Mouse (Mus musculus) testis, postnatal 10 days (tissue): ENCODE results near the gene Mmp25.
A peak's percentile ranks its signal among the peaks of the same experiment; 100 is the strongest.

Source experiments
- DNase-seq: peaks from one replicate; pipeline ENCODE4 v3.0.0; 2021; ENCODE audit warnings: low spot score

Gene Mmp25

DNA sequence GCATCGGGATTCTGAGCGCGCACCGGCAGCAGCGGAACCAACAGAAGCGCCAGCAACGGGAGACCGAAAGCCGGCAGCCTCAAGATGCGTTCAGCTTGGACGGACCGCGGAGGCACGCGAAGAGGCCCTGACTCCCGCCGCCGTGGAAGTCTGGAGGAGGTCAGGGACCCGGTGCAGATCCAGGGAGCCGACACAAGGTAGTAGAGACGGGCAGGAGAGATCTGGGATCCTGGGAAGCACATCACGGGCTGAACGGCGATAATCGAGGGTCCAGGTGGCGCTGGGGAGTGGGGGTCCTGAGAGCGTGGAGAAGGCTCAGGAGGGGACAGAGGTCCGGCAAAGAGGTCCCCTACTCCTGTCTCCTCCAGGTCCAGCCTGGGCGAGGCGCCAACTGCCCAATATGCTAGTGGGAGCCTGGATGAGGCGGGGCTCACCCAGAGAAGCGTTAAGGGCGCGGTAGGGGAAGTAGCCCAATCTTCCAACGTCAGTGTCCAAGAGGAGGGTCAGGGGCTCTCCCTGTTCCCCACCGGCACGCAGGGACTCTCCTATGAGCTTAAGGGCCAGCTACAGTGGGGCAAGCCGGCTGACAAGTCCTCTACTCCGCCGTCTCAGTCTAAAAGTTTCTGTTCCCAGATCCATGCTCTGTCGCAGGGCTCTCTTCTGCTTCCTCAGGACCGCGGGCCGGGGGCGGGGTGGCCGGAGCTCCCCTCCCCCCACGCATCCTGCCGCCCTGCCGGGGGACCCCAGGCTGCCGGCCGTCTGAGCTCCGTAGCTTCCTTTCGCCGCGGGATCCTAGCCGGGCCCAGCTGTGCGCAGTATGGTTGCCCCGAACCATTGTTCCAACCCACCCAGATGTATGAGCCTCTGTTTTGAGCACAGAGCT is at the start of gene Mmp25:
Gene Mmp25 (minus strand): TSS at position 665 of the 883 bp plus-strand sequence.
- peak; percentile 67 for DNase-seq

DNA sequence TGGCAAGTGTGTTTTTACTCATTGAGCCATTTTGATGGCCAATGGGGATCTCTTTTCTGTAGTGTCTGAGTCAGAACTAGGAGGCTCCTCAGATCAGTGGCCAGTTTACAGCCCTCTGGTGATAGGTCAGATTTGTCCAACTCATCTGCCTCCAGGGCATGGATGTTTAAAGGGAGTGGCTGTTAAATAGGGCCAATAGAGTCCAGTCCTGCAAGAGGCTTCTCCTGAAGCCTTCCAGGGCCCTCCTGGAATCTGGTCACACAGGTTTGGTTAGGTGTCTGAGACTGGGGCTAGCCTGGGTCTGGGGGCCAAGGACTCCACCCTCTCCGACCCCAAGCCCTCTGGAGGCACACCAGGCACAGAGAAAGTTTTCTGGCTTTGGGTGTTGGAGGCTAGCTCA is 49.4 kb upstream of the Mmp25 start:
- DNase-seq: no peak

DNA sequence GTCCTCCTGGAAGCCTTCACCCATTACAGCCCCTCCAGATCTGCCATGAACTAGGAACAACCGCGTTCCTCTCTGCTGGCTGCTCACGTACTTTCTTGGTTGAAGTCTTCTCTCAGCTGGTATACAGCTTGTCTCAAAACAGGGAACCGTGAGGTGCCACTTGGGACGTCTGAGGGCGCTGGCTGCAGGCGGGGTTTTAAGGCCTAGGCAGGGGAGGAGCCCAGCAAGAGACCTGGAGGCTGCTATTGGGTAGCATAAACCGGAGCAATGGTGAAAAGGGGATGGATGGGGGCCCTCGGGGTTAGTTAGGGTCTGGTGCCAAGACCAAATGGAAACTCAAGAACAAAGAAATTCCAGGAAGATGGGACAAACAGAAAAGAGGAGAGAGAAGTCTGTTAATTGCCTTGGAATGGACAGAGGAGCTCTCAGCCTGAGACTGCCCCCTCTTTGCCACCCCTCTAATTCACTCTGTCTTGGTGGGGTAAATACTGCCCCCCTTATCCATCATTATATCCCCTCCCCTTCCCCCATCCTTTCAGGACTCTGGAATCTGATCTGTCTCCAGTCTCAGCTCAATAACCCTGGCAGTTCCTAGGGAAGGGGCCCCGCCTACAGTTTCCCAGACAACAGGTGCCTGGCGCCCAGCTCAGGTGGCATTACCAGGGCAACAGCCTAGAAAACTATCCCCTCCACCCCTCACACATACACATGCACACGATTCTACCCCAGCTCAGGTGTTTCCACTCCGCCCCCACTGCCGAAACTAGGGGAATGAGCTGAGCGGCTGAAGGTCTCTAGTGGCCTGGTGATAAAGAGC is 39.0 kb upstream of the Mmp25 start, which contains the start of gene Cldn9:
Gene Cldn9 (minus strand): TSS at position 171 of the 817 bp plus-strand sequence.
- no peak for DNase-seq

DNA sequence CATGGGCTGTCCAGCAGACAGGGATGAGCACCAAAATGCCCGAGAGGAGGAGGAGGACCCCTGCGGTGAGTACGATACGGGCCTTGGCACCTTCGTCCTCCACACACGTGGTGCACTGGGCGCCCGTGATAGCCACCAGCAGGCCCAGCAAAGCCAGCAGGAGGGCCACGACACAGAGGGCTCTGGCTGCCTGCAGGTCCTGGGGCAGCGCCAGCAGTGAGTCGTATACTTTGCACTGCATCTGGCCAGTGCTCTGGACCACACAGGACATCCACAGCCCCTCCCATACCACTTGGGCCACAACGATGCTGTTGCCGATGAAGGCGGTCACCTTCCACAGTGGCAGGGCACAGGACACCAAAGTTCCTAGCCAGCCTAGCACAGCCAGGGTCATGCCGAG is 38.1 kb upstream of the Mmp25 start:
- no peak for DNase-seq

DNA sequence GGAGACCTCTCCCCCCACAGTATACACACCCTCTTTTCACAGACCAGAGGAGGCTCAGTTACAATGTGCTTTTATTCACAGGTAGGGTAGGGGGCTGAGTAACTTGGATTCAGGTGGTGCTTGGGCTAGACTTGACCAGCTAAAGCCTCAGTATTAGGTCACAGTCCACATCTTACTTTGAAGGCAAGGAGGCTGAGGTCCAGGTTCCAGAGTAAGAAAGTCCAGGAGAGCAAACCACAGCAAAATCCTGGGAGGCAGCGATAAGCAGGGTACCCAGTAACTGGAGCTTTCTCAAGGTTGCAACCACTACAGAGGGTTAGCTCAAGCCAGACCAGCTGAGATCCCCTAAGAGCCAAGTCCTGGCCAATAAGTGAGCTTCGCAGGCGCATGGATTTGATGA is 37.5 kb upstream of the Mmp25 start:
- no peak for DNase-seq

DNA sequence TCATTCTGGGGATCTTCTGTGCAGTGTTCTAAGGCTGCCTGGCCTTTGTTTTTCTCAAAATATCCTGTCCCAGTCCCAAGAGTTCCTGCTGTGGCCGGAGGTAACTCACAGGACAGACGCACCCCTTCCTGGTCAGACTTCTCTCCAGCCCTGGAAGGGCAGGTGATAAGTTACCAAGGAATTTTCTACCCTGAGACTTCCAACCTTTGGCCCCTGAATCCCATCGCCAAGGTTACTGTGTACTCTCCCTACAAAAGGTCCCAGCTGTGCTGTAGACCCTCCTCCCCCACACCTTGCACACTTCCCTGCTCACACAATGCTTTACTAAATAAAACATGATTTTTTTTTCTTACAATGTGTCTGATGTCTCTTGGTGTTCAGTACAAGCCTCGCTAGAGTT is 37.0 kb upstream of the Mmp25 start:
- DNase-seq: no peak

DNA sequence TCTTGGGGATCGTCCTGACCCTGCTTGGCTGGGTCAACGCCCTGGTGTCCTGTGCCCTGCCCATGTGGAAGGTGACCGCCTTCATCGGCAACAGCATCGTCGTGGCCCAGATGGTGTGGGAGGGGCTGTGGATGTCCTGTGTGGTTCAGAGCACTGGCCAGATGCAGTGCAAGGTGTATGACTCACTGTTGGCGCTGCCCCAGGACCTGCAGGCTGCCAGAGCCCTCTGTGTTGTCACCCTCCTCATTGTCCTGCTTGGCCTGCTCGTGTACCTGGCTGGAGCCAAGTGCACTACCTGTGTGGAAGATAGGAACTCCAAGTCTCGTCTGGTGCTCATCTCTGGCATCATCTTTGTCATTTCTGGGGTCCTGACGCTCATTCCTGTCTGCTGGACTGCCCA is 36.0 kb upstream of the Mmp25 start:
- peak; percentile 52 for DNase-seq

DNA sequence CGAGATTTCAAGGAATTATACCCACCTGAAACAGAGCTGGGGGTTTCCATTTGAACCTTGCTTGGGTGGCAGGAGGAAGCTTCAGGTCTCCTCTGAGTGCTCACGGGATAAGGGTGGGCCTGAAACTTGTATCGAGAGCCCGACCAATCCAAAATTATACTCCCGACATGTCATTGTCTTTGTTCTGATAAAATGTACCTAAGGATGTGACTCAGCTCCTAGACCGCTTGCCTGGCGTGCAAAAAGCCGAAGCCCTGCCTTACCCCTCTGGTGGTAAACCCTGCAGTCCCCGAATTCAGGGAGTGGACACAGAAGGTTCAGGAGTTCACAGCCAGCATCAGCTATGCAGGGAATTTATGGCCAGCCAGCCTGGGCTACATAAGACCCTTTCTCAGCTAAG is 35.3 kb upstream of the Mmp25 start:
- no peak for DNase-seq

DNA sequence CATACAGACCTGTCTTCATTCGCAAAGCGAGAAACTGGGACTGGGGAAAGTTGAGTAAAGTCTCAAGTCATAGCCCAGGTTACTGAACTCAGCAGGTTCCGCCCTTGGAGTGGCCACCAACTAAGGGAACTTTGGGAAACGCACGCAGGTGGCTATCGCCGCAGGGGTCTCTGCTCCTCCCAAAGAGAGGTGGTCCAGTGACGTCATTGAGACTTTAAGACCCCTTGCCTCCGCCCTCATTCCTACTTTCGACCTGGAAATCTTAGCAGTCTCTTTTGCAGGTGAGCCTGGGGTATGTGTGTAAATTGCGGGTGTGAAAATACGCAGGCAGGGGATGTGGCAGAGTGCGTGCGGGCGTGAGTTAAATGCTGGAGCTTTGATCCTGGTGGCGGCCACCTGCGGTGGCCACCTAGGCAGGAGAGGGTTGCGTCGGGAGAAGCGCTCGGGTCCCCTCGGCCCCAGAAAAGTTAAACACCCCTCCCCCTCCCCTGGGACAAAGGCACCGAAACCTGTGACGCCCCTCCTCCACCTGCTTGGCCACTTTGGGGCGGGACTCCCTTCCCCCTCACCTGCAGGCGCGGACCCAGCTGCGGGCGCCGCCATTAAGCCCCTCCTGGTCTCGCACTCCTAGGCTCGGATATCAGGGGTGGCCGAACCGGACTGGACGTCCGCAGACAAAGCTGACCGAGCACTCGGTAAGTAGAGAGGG is 34.2 kb upstream of the Mmp25 start, which contains the start of gene Cldn6:
Gene Cldn6 (plus strand): TSS at position 123 of the 709 bp plus-strand sequence.
- no peak for DNase-seq

DNA sequence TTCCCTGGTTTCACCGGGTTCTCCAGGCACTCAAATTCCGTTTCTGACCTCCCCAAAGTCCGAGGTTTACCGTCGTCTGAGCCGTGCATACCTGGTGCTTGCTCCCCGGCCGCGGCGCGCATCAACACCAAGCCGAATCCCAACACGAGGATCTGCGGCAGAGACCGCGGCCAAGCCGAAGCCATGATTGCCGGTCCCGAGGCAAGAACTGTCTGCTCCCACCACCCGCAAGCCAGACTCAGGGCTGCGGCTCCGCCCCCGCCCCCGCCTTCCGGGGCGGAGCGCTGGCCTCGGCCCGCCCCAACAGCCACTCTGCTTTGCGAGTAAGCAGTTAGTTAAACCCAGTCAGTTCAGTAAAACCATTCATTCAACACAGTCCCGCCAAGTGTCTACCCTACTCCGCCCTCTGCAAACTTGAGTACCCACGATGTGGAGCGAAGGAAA is 32.2 kb upstream of the Mmp25 start, which contains the start of gene Tnfrsf12a:
Gene Tnfrsf12a (minus strand): TSS at position 233 of the 444 bp plus-strand sequence.
- DNase-seq: peak; percentile 87

DNA sequence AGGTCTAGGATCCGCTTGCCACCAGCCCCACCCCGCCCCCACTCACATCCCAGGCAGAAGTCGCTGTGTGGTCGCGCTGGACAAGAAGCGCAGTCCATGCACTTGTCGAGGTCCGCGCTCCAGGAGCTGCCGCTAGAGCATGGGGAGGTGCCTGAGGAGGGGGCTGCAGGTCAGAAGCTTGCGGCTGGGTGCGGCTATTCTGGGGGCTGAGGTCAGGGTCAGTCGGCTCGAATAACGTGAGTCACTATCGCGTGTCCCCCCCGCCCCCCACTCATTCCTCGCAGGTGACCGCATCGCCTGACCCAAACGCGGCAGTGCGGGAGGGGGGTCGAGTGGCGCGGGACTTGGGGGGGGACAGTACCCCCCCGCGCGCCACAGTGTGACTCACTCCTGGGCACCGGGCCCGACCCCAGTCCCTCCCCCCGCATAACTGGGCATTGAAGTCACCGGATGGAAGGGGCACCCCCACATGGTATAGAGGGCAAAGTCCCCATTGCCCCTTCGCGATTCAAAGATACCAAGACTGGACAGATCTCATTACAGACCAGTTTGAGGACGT is 31.5 kb upstream of the Mmp25 start:
- DNase-seq: peak; percentile 84

DNA sequence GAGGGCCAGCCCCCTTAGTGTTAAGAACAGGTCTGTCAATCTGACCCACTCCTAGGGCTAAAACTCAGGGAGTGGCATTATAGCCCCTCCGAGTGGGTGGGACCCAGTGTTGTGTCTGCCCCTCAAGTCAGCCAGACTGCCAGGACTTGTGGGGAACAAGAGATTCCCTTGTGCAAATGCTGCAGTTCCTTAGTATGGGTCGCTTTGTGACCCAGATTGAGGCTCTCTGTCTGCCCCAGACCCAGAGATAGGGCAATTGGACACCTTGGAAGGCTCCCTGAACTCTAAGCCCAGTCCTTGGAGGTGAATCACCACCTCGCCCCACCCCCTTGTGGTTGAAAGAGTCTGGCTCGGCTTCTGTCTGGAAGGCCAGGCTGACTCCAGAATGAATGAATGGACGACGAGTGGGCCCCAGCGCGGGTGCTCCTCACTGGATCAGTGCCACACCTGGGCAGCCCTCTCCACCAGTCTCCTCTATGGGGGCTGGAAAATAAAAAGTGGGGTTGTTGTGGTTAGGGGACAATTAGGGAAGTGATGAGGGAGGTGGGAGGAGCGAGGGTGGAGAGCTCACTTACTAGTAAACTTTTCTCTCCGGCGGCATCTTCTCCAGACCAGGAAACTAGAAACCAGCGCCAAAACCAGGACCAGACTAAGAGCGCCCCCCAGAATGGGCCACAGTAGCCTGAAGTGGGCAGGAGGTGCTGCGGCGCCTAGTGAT is 30.6 kb upstream of the Mmp25 start:
- peak; percentile 75 for DNase-seq

DNA sequence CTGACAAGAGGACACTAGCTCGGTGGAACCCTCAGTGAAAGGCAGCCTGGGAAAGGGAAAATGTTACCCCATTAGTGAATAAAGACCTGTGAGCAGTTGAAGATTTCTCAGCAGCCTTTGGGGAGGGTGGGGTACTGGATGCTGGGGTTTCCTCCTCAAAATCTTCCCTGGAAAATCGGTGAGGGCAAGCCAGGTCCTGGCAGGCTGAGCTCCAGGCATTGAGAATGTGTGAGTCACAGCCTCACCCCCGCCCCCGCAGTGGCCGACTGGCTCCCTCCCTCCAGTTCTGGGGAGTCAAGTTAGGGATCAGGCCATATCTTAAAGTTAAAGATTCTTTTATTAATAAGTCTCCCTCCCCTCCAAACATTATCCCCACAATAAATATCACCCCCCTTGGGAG is 30.1 kb upstream of the Mmp25 start:
- DNase-seq: peak; percentile 77

DNA sequence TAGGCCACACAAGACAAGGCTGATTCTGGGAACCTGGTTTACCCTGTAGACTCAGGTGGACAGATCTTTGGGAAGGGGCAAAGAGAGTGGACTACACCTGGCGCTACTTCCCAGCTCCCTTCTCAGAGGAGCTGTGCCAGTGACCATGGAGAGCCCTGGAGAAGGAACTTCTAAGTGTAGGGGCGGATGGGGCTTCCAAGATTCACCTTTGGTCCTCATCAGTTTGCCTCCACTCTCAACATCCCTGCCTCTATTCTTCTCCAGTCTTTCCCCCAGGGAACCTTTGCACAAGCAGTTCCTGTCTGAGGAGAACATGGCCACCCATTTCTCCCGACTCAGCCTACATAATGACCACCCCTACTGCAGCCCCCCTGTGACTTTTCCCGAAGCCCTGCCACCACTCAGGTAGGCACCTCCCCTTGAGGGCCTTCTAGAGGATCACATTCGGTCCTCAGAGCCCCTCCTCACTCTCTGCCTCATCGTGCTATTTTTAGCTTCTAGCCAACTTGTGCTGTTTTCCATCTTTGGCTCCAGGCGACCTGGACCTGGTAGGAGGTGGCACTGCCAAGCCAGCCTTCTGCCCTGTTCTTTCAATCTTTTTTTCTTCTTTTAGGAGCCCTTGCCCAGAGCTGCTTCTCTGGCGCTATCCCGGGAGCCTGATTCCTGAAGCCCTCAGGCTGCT is 29.3 kb upstream of the Mmp25 start:
- DNase-seq: no peak

DNA sequence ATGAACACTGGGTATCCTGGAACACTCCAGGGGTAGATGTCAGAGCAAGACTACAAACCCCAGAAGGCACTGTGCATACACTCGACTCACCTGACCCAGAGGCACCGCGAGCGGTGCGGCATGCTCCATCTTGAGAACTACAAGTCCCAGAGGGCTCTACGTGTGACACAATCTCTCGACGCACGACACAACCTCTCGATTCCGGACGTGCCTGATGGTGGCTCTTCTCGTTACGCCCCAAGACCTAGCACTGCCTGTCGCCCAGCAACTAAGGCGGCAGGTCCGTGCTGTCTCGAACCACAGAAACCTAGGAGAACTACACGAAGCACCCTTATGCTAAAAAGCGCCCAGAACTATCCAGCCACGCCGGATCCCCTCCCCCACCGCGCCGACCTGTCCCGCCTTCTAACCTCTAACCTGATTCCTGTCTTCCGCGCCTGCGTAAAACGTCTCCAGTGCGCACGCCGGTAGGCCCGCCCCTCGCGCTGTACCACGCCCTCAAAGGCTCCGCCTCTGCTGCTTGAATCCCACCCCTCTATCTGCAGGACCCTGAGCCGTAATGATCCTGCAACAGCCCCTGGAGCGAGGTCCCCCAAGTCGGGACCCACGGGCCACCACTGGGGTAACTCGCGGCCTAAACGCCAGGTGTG is 28.5 kb upstream of the Mmp25 start, which contains the start of the genes Hcfc1r1 and Thoc6:
Gene Hcfc1r1 (plus strand): TSS at position 173 of the 650 bp plus-strand sequence.
Gene Thoc6 (minus strand): TSS at position 459 of the 650 bp plus-strand sequence.
- peak; percentile 95 for DNase-seq

DNA sequence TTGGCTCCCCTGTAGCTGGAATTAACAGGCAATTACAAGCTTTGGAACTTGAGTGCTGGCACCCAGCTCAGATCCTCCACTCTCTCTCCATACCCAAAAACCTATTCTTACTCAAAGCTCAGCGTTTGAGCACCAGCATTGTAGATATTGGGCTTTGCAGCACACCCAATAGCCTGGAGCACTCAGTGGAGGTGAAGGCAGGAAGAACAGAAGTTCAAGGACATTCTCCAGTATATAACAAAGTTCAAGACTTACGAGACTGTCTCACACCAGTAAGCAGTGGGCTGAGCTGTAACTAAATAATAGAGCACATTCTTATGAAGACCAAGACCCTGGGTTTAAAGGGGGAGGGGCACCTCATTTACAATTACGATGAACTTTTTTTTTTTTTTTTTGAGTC is 27.7 kb upstream of the Mmp25 start:
- DNase-seq: no peak

DNA sequence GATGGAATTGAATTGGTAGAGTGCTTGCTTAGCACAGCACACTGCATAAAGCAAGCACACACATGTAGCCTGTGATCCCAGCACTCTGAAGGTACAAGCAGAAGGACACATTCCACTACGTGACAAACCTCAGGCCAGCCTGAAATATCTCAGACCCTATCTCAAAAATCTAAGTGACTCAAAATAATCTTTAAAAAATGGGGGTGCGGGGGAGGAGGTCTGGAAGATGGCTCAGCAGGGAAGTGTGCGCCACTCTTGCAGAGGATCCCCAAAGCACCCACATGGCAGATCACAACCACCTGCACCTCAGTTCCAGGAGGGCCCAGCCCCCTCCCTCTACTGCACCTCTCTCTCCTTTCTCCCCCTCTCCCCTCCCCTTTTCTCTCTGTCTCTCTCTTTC is 26.4 kb upstream of the Mmp25 start:
- DNase-seq: no peak

DNA sequence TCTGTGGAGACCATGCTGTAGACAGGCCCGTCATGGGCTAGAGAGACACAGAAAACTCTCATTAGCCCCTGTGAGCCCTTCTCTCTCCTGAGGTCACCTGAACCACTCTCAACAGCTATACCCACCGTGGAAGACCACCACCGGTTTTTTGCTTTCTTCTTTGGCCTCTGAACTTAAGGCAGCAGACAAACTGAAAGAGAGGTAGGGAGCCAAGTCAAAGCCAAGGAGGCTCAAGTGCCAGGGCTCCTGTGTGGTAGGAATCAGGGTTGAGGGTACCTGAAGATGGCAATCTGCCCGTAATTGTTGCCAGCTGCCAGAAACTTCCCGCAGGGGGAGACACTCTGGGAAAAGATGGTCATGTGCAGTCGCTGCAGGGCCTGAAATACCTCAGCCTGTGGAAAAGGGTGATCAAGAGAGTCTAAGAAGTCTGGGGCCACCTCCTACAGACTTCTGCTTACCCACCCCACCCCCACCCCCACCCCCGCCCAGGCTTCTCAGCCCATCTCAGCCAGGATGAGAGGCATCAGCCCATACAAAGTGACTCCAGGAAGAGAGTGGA is 25.5 kb upstream of the Mmp25 start:
- DNase-seq: no peak

DNA sequence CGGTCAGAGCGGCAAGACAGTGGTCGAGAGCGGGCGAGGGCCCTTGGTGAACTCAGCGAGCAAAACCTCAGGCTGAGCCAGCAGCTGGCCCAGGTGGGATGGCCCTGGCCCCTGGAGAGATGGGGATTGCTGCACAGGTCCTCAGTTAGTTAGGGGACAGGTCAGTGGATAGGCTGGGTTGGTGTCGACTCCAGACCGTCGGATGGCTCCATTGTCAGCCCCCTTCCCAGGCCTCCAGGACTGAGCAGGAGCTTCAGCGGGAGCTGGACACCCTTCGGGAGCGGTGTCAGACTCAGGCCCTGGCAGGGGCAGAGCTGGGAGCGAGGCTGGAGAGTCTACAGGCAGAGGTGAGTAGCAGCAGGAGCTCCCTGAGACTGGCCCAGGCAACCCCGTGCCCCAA is 20.4 kb upstream of the Mmp25 start:
- DNase-seq: peak; percentile 51
